Mouse (Mus musculus) cerebellum, adult (tissue): ENCODE data around the gene Olfr1417.

ENCODE experiments used
- ATAC-seq: cut with Nextera tagmentation; 2 replicates; pipeline ENCODE4 v1.9.2; 2017; ENCODE audit warnings: mild to moderate bottlenecking, moderate library complexity, mixed read lengths; ENCODE audit not compliant: insufficient number of reproducible peaks, low FRiP score, low TSS enrichment

The Olfr1417 gene

GRCm38 (mm10) chr19:11811688-11812365 lies 27.2 kb downstream of the Olfr1417 start:
- no peak for ATAC-seq

- no peak for ATAC-seq
These were observed 28.2 kb downstream of the Olfr1417 start for GRCm38 (mm10) chr19:11810856-11811255.

- no peak for ATAC-seq
These were observed 28.8 kb downstream of the Olfr1417 start for GRCm38 (mm10) chr19:11810003-11810758.

- ATAC-seq: no peak
These were observed 30.6 kb downstream of the Olfr1417 start for GRCm38 (mm10) chr19:11808452-11808851.

- ATAC-seq: no peak
These were observed 31.2 kb downstream of the Olfr1417 start for GRCm38 (mm10) chr19:11807822-11808221.

- no peak for ATAC-seq
These were observed 31.8 kb downstream of the Olfr1417 start for GRCm38 (mm10) chr19:11807251-11807650.

- ATAC-seq: no peak
These were observed 34.6 kb downstream of the Olfr1417 start for GRCm38 (mm10) chr19:11804423-11804822.

GRCm38 (mm10) chr19:11800531-11801315 lies 38.3 kb downstream of the Olfr1417 start:
- ATAC-seq: no peak

GRCm38 (mm10) chr19:11794447-11794846 lies 44.6 kb downstream of the Olfr1417 start:
- no peak for ATAC-seq

- no peak for ATAC-seq
These were observed 45.2 kb downstream of the Olfr1417 start for GRCm38 (mm10) chr19:11793741-11794359.

- no peak for ATAC-seq
These were observed 47.2 kb downstream of the Olfr1417 start for GRCm38 (mm10) chr19:11791825-11792224.

- ATAC-seq: no peak
These were observed 50.1 kb downstream of the Olfr1417 start for GRCm38 (mm10) chr19:11788876-11789275.

- ATAC-seq: no peak
These were observed 51.2 kb downstream of the Olfr1417 start for GRCm38 (mm10) chr19:11787826-11788225.

- no peak for ATAC-seq
These were observed 53.4 kb downstream of the Olfr1417 start for GRCm38 (mm10) chr19:11785409-11786154.

GRCm38 (mm10) chr19:11777191-11777865 lies 61.7 kb downstream of the Olfr1417 start:
- ATAC-seq: peak; percentile 49; the same call in 1 of the 2 replicates
